Mouse (Mus musculus) CH12.LX (cell line): ENCODE data around the gene Nck2. TPM values are rescaled to one million over a fixed set of nuclear protein-coding genes. Genes with fewer than 3 reads are reported as not detected.

Source experiments
- DNase-seq: peaks from one replicate; pipeline ENCODE4 v3.0.0-alpha.2; 2013; ENCODE audit errors: extremely low read depth
- H3K27ac ChIP-seq: 2 replicates; pipeline ENCODE4 v1.5.1; 2012; ENCODE audit warnings: low read depth, mild to moderate bottlenecking, control low read depth, moderate library complexity; ENCODE audit not compliant: insufficient read depth
- H3K27me3 ChIP-seq: replicated peaks from 2 replicates; pipeline ENCODE3; 2012; ENCODE audit warnings: inconsistent platforms
- H3K36me3 ChIP-seq, 2 experiments: replicated peaks in 1 of 2; 2 replicates each; pipeline versions ENCODE3 to v1.6.1; 2012; ENCODE audit warnings: inconsistent platforms in 1 of 2, low read length in 1 of 2, mild to moderate bottlenecking in 1 of 2, mixed read lengths in 1 of 2, moderate library complexity in 1 of 2; ENCODE audit not compliant: control insufficient read depth in 1 of 2, insufficient read depth in 1 of 2
- H3K4me1 ChIP-seq, 2 experiments: 2 replicates each; pipeline ENCODE4 v1.6.1; 2012; ENCODE audit warnings: inconsistent platforms in 1 of 2, moderate library complexity in 1 of 2; ENCODE audit not compliant: insufficient read depth in 2 of 2, control insufficient read depth in 1 of 2
- H3K4me2 ChIP-seq: 2 replicates; pipeline ENCODE4 v1.6.1; 2012; ENCODE audit warnings: low read depth, mild to moderate bottlenecking, control low read depth; ENCODE audit not compliant: poor library complexity, insufficient read depth, severe bottlenecking
- H3K4me3 ChIP-seq, 3 experiments: fragments of 150-350 bp in 1 of 3; sonication (generic) in 1 of 3; replicated peaks in 1 of 3; 2 replicates each; pipeline versions ENCODE3 to v1.5.1; 2011 to 2012; ENCODE audit warnings: low read depth in 2 of 3, low read length in 2 of 3, mild to moderate bottlenecking in 2 of 3, moderate library complexity in 2 of 3, control low read depth in 1 of 3, improper control_type of control experiment in 1 of 3, inconsistent platforms in 1 of 3, mixed read lengths in 1 of 3; ENCODE audit not compliant: poor library complexity in 1 of 3
- H3K79me2 ChIP-seq: replicated peaks from 2 replicates; pipeline ENCODE4 v1.6.1; 2012; ENCODE audit warnings: mild to moderate bottlenecking, moderate library complexity; ENCODE audit not compliant: control insufficient read depth, poor library complexity, insufficient read depth, severe bottlenecking; ENCODE audit errors: extremely low read depth
- H3K9ac ChIP-seq: 2 replicates; pipeline ENCODE4 v1.6.1; 2012; ENCODE audit warnings: low read depth, mild to moderate bottlenecking, control low read depth, moderate library complexity; ENCODE audit not compliant: insufficient read depth
- H3K9me3 ChIP-seq: replicated peaks from 2 replicates; pipeline ENCODE3; 2012; ENCODE audit warnings: low read length, inconsistent platforms, mixed read lengths
- BHLHE40 ChIP-seq: IDR thresholded peaks from 2 replicates; pipeline ENCODE4 v1.6.1; 2011; ENCODE audit warnings: mild to moderate bottlenecking, low read depth, low read length, improper control_type of control experiment
- CHD1 ChIP-seq: IDR thresholded peaks from 2 replicates; pipeline ENCODE4 v1.6.1; 2012; ENCODE audit warnings: low read depth, low read length, improper control_type of control experiment, inconsistent platforms
- CHD2 ChIP-seq: IDR thresholded peaks from 2 replicates; pipeline ENCODE4 v1.6.1; 2011; ENCODE audit warnings: low read length, improper control_type of control experiment
- CTCF ChIP-seq, 2 experiments: IDR thresholded peaks in 1 of 2; conservative IDR thresholded peaks in 1 of 2; 2 replicates each; pipeline ENCODE4 v1.5.1; 2011 to 2012; ENCODE audit warnings: low read depth in 2 of 2, low read length in 2 of 2, improper control_type of control experiment in 1 of 2, inconsistent platforms in 1 of 2, mild to moderate bottlenecking in 1 of 2, moderate library complexity in 1 of 2
- E2F4 ChIP-seq: IDR thresholded peaks from 2 replicates; pipeline ENCODE4 v1.6.1; 2011; ENCODE audit warnings: low read depth, low read length, improper control_type of control experiment; ENCODE audit not compliant: insufficient replicate concordance
- ELF1 ChIP-seq: IDR thresholded peaks from 2 replicates; pipeline ENCODE4 v1.6.1; 2014; ENCODE audit warnings: low read depth, mild to moderate bottlenecking, inconsistent platforms, low read length, improper control_type of control experiment
- EP300 ChIP-seq: IDR thresholded peaks from 2 replicates; pipeline ENCODE4 v1.6.1; 2011; ENCODE audit warnings: low read length, improper control_type of control experiment
- ETS1 ChIP-seq: conservative IDR thresholded peaks from 2 replicates; pipeline ENCODE4 v1.6.1; 2012; ENCODE audit warnings: low read depth, mild to moderate bottlenecking, inconsistent platforms, low read length, improper control_type of control experiment, moderate library complexity
- GABPA ChIP-seq: IDR thresholded peaks from 2 replicates; pipeline ENCODE4 v1.6.1; 2012; ENCODE audit warnings: low read depth, low read length, improper control_type of control experiment, inconsistent platforms; ENCODE audit not compliant: insufficient replicate concordance
- HCFC1 ChIP-seq: IDR thresholded peaks from 2 replicates; pipeline ENCODE4 v1.6.1; 2012; ENCODE audit warnings: low read depth, mild to moderate bottlenecking, inconsistent platforms, low read length, improper control_type of control experiment
- IRF4 ChIP-seq: IDR thresholded peaks from 2 replicates; pipeline ENCODE4 v1.6.1; 2014; ENCODE audit warnings: low read depth, mild to moderate bottlenecking, inconsistent platforms, low read length, improper control_type of control experiment
- JUN ChIP-seq: IDR thresholded peaks from 2 replicates; pipeline ENCODE4 v1.6.1; 2011; ENCODE audit warnings: low read depth, mild to moderate bottlenecking, low read length, improper control_type of control experiment, moderate library complexity; ENCODE audit not compliant: insufficient read depth
- JUND ChIP-seq: conservative IDR thresholded peaks from 2 replicates; pipeline ENCODE4 v1.6.1; 2011; ENCODE audit warnings: low read depth, low read length, improper control_type of control experiment
- KAT2A ChIP-seq: IDR thresholded peaks from 2 replicates; pipeline ENCODE4 v1.6.1; 2012; ENCODE audit warnings: low read length, improper control_type of control experiment, inconsistent platforms; ENCODE audit not compliant: insufficient replicate concordance
- MAFK ChIP-seq: IDR thresholded peaks from 2 replicates; pipeline ENCODE4 v1.6.1; 2011; ENCODE audit warnings: low read length, improper control_type of control experiment; ENCODE audit not compliant: insufficient replicate concordance
- MAX ChIP-seq: IDR thresholded peaks from 2 replicates; pipeline ENCODE4 v1.6.1; 2011; ENCODE audit warnings: low read length, improper control_type of control experiment
- MAZ ChIP-seq: IDR thresholded peaks from 2 replicates; pipeline ENCODE4 v1.6.1; 2012; ENCODE audit warnings: low read depth, mild to moderate bottlenecking, inconsistent platforms, low read length, improper control_type of control experiment, moderate library complexity
- MEF2A ChIP-seq: IDR thresholded peaks from 2 replicates; pipeline ENCODE4 v1.6.1; 2014; ENCODE audit warnings: low read depth, mild to moderate bottlenecking, inconsistent platforms, low read length, improper control_type of control experiment, borderline replicate concordance
- MXI1 ChIP-seq: IDR thresholded peaks from 2 replicates; pipeline ENCODE4 v1.6.1; 2011; ENCODE audit warnings: mild to moderate bottlenecking, low read depth, low read length, improper control_type of control experiment
- MYC ChIP-seq: IDR thresholded peaks from 2 replicates; pipeline ENCODE4 v1.6.1; 2011; ENCODE audit warnings: low read depth, mild to moderate bottlenecking, improper control_type of control experiment, low read length
- NELFE ChIP-seq: IDR thresholded peaks from 2 replicates; pipeline ENCODE4 v1.6.1; 2011; ENCODE audit warnings: low read depth, low read length, improper control_type of control experiment
- NRF1 ChIP-seq: IDR thresholded peaks from 2 replicates; pipeline ENCODE4 v1.6.1; 2014; ENCODE audit warnings: low read depth, mild to moderate bottlenecking, inconsistent platforms, low read length, improper control_type of control experiment, moderate library complexity
- PAX5 ChIP-seq: IDR thresholded peaks from 2 replicates; pipeline ENCODE4 v1.6.1; 2012; ENCODE audit warnings: low read length, inconsistent platforms, mixed read lengths
- POLR2A ChIP-seq: IDR thresholded peaks from 2 replicates; pipeline ENCODE4 v1.6.1; 2011; ENCODE audit warnings: low read depth, mild to moderate bottlenecking, improper control_type of control experiment, low read length
- POLR2AphosphoS2 ChIP-seq: IDR thresholded peaks from 2 replicates; pipeline ENCODE4 v1.6.1; 2011; ENCODE audit warnings: low read depth, low read length, improper control_type of control experiment
- RAD21 ChIP-seq: IDR thresholded peaks from 2 replicates; pipeline ENCODE4 v1.6.1; 2011; ENCODE audit warnings: low read depth, mild to moderate bottlenecking, low read length, improper control_type of control experiment, moderate library complexity
- RCOR1 ChIP-seq: conservative IDR thresholded peaks from 2 replicates; pipeline ENCODE4 v1.6.1; 2012; ENCODE audit warnings: low read depth, mild to moderate bottlenecking, inconsistent platforms, low read length, improper control_type of control experiment
- SIN3A ChIP-seq: IDR thresholded peaks from 2 replicates; pipeline ENCODE4 v1.6.1; 2012; ENCODE audit warnings: low read length, improper control_type of control experiment, inconsistent platforms
- SMC3 ChIP-seq: IDR thresholded peaks from 2 replicates; pipeline ENCODE4 v1.6.1; 2011; ENCODE audit warnings: low read depth, low read length, improper control_type of control experiment
- TBP ChIP-seq: conservative IDR thresholded peaks from 2 replicates; pipeline ENCODE4 v1.6.1; 2011; ENCODE audit warnings: low read depth, low read length, improper control_type of control experiment
- TCF12 ChIP-seq: IDR thresholded peaks from 2 replicates; pipeline ENCODE4 v1.6.1; 2014; ENCODE audit warnings: low read depth, mild to moderate bottlenecking, inconsistent platforms, low read length, improper control_type of control experiment
- UBTF ChIP-seq: IDR thresholded peaks from 2 replicates; pipeline ENCODE4 v1.6.1; 2012; ENCODE audit warnings: low read depth, mild to moderate bottlenecking, inconsistent platforms, low read length, improper control_type of control experiment, moderate library complexity
- USF1 ChIP-seq: IDR thresholded peaks from 2 replicates; pipeline ENCODE4 v1.6.1; 2014; ENCODE audit warnings: low read depth, mild to moderate bottlenecking, inconsistent platforms, low read length, improper control_type of control experiment
- USF2 ChIP-seq: conservative IDR thresholded peaks from 2 replicates; pipeline ENCODE4 v1.6.1; 2011; ENCODE audit warnings: low read depth, low read length, improper control_type of control experiment
- ZC3H11A ChIP-seq: IDR thresholded peaks from 2 replicates; pipeline ENCODE4 v1.6.1; 2012; ENCODE audit warnings: low read depth, mild to moderate bottlenecking, inconsistent platforms, low read length, improper control_type of control experiment
- ZKSCAN1 ChIP-seq: IDR thresholded peaks from 2 replicates; pipeline ENCODE4 v1.6.1; 2012; ENCODE audit warnings: low read depth, inconsistent platforms, low read length, improper control_type of control experiment, borderline replicate concordance
- ZMIZ1 ChIP-seq: IDR thresholded peaks from 2 replicates; pipeline ENCODE4 v1.6.1; 2012; ENCODE audit warnings: low read depth, mild to moderate bottlenecking, inconsistent platforms, low read length, improper control_type of control experiment
- ZNF384 ChIP-seq: IDR thresholded peaks from 2 replicates; pipeline ENCODE4 v1.6.1; 2012; ENCODE audit warnings: low read depth, low read length, improper control_type of control experiment, inconsistent platforms
- dilution Hi-C: fragments of 300-500 bp; cut with MboI; formaldehyde crosslinking; loops from 2 replicates; pipeline ENCODE4 v1.14.3; 2020; ENCODE audit warnings: low sequenced_read_pairs; ENCODE audit not compliant: extremely low pct_unique_long_range_greater_than_20kb, extremely low pct_ligation_motif_present
- in situ Hi-C: fragments of 300-500 bp; cut with MboI; formaldehyde crosslinking; loops from 3 replicates; pipeline ENCODE4 v1.14.3; 2019; ENCODE audit warnings: low sequenced_read_pairs, low pct_ligation_motif_present, low pct_unique_long_range_greater_than_20kb, mixed read lengths
- polyA plus RNA-seq: library from polyadenylated mRNA; unstranded; fragments of >175 nt; gene quantifications from 2 replicates; pipeline ENCODE4 v1.2.1, GENCODE M21; 2012; ENCODE audit warnings: low read depth; ENCODE audit not compliant: insufficient read length
- total RNA-seq, 2 experiments: library from RNA; depleted of rRNA; stranded (reverse); fragments of 300-350 nt in 1 of 2; fragments of >200 nt in 1 of 2; gene quantifications; 2 replicates each; pipeline ENCODE4 v1.2.3; 2012 to 2014

Nck2 gene
- total and polyA plus RNA-seq, 3 experiments = 4.4 to 7.6 (median 4.6) TPM

GRCm38 (mm10) chr1:43468978-43469377 lies 24.6 kb downstream of the Nck2 start:
- H3K36me3 ChIP-seq = no peaks in the 10 kb centered on the region
- H3K9ac ChIP-seq = no peak overlapping the region
- H3K79me2 ChIP-seq = no peaks in the 10 kb centered on the region
- H3K27me3 ChIP-seq = no peaks in the 10 kb centered on the region
- DNase-seq = peak; percentile 74
- no peak overlapping the region for H3K4me3 ChIP-seq
- in situ Hi-C loops (loop anchor here (25.0 kb wide), 1 partner anchor 168 kb away; no protein-coding TSS in a partner anchor), dilution Hi-C loops (no loop called here)
- H3K4me1 ChIP-seq = peaks cover 45 to 98% of the 10 kb centered on the region in 2 experiments
- H3K4me2 ChIP-seq = peak overlapping the region; percentile 31
- H3K9me3 ChIP-seq = no peaks in the 10 kb centered on the region
- peak overlapping the region; percentile 11; the same call in 1 of the 2 replicates for H3K27ac ChIP-seq
- TF ChIP-seq E2F4 (no peak), ZMIZ1 (no peak), JUND (peak; percentile 56; the same call in 1 of the 2 replicates), ETS1 (peak; percentile 96), MXI1 (no peak; the same call in 1 of the 2 replicates), PAX5 (no peak), MAFK (no peak), RCOR1 (no peak), MYC (no peak; the same call in 1 of the 2 replicates), CTCF (conservative IDR thresholded peaks at IDR 0.05 in 1 of 2, IDR thresholded peaks at IDR 0.05 in 1 of 2; ENCODE audit: low read depth in 2 of 2, low read length in 2 of 2) (no peak), USF1 (no peak), KAT2A (no peak), ZKSCAN1 (no peak), UBTF (no peak), MEF2A (peak; percentile 92), POLR2AphosphoS2 (no peak), ZC3H11A (no peak), MAZ (peak; percentile 54; the same call in 1 of the 2 replicates), SMC3 (no peak), TBP (no peak), BHLHE40 (peak; percentile 68), HCFC1 (no peak), CHD1 (no peak), MAX (no peak), POLR2A (no peak), IRF4 (peak; percentile 81), USF2 (no peak), NRF1 (no peak), NELFE (no peak), SIN3A (0 out of 2 replicates have a peak, but pooled peaks have one; percentile 48), GABPA (no peak), EP300 (peak; percentile 80), CHD2 (no peak), ELF1 (no peak), TCF12 (peak; percentile 82), JUN (0 out of 2 replicates have a peak, but pooled peaks have one; percentile 43), ZNF384 (peak; percentile 13; the same call in 1 of the 2 replicates), RAD21 (no peak)
